Mouse (Mus musculus): ENCODE results near the gene B130006D01Rik.

DNA sequence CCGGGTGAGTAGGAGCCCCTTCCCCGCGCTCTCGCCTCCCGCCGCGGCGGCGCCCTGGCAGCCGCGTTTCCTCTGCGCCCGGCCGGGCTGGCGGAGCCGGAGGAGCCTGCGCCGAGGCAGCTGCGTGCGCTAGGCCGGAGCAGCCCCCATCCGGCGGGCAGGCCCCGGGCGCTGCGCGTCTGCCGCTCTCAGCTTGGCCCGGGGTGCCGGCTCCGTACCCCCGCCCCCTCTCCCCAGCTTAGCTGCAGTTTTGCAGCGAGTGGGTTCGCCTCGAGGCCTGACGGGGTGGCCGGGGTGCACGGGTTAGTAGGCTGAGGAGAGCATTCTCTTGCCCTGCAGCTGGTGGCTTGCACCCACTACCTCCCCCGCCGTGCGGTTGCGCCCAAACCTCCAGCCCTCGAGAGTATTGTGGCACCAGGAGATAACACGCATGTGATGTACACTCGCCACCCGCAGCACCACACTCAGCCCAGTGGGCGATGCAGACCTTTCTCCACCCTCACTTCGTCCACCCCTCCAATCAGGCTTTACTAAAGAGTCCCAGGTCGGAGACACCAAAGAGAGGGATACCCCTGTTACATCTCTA lies 10.1 kb upstream of the B130006D01Rik start:
- TF ChIP-seq CTCF (IDR thresholded peaks at IDR 0.05; ENCODE audit: insufficient read depth, low read depth, low read length) (no peak), POLR2A (IDR thresholded peaks at IDR 0.05; ENCODE audit: insufficient read depth, low read depth, low read length) (no peak)

Data from olfactory bulb, adult 2 months (tissue).